Mouse (Mus musculus): ENCODE results near the gene Tmem121b.

DNA sequence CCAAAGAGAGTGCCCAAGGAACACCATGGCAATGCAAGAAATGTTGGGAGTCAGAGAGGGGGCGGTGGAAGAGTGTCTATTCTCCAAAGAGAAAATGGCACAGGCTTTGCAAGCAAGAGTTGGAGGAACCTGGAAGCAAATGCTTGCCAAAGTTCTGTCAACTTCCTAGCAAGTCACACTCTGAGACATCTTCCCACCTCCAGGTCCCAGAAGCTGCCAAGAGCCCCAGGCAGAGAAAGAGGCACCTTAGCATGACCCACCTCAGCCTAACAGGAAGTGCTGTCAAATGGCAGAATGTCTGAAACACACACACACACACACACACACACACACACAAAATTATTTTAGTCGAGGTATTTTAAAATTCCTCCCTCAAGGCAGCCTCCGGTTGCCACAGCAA is 10.4 kb upstream of the Tmem121b start:
- TF ChIP-seq CTCF (IDR thresholded peaks at IDR 0.05; ENCODE audit: insufficient read depth, low read depth, low read length) (no peak), POLR2A (IDR thresholded peaks at IDR 0.05; ENCODE audit: insufficient read depth, low read depth, low read length) (no peak)
